Mouse (Mus musculus) testis, adult 2 months (tissue): ENCODE data around the gene Trim5.

Experiments
- CTCF ChIP-seq: fragments of 200-500 bp; IDR thresholded peaks from 2 replicates; pipeline ENCODE4 v1.5.1; 2012; ENCODE audit warnings: low read depth, mild to moderate bottlenecking, inconsistent platforms, low read length, moderate library complexity; ENCODE audit not compliant: control insufficient read depth, insufficient read depth, insufficient replicate concordance
- POLR2A ChIP-seq: fragments of 200-500 bp; IDR thresholded peaks from 2 replicates; pipeline ENCODE4 v1.6.1; 2012; ENCODE audit warnings: low read depth, mild to moderate bottlenecking, inconsistent platforms, low read length, moderate library complexity; ENCODE audit not compliant: control insufficient read depth

DNA sequence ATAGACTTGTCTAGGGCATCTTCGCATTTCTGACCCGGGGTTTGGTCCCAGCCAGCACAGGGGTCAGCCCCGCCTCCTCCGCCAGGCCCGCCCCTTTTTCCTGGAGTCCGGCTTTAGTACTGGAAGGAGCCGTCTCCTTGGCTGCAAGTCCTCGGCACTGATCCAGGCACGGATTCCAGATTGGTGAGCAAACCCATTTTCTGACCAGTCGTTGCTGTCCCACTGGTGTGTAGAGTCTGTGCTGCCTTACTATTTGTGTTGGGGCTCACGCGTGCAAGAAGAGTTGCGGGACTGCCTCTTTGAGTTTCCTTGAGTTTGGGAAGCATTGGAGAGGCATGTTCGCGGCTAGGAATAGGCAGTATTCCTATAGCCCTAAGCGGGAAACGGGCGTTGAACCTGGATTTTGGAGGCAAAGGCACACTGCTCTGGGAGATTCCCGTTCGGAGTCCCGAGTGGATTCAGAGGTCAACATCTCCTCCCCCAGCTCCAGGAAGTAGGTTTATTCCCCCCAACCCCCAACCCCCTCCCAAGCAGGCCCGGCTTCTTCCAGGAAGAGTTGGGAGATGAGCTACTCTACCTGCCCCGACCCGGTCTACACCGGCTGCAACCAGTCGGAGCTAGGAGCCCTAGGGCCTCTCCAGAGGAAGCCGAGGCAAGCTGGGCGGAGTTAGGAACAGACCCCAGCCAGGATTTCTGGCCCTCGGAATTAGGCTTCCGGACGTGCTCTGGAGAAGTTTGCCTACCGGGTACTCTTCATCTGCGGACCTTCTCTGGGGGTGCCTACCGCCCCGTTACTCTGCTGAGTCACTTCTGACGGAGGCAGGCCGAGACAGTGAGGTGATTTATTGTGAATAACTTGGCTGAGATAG is 69.0 kb downstream of the Trim5 start, which contains the start of gene Trim6:
- TF ChIP-seq CTCF = no peak
- peak; percentile 53; the same call in 1 of the 2 replicates for TF ChIP-seq POLR2A
